Mouse (Mus musculus) thymus, postnatal 14 days (tissue): ENCODE results near the gene Brf1.

ENCODE experiments used
- DNase-seq: peaks from one replicate; pipeline ENCODE4 v3.0.0; 2021

Gene Brf1

DNA sequence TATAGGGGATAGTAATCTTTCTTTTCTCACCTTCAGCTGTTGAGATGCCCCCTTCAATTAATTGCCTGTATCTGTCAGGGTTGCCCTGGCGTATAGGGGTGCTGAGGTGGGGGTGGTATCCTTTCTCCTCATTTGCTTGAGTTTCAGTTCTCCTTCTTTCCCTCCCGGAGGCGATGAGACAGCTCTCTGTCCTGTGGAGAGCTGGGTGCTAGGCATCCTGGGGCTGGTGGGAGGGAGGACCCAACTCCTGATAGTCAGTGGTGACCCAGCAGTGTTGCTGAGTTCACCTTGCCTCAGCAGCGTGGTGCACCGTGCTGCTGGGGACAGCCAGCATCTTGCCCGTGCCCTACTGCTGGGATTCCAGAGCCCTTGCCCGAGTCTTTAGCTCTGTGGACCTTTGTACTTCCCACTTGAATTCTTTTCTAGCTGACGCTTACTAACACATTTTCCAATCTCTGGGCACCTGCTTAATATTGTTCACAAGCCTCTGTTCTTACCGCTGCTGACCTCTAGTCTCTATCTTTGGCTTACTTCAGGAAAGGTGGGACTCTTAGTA lies 17.0 kb upstream of the Brf1 start:
- DNase-seq, result no peak

- no peak for DNase-seq
Measured at GRCm38 (mm10) chr12:113016976-113017375, 16.5 kb upstream of the Brf1 start.

- no peak for DNase-seq
Measured at GRCm38 (mm10) chr12:113015956-113016355, 15.5 kb upstream of the Brf1 start.

DNA sequence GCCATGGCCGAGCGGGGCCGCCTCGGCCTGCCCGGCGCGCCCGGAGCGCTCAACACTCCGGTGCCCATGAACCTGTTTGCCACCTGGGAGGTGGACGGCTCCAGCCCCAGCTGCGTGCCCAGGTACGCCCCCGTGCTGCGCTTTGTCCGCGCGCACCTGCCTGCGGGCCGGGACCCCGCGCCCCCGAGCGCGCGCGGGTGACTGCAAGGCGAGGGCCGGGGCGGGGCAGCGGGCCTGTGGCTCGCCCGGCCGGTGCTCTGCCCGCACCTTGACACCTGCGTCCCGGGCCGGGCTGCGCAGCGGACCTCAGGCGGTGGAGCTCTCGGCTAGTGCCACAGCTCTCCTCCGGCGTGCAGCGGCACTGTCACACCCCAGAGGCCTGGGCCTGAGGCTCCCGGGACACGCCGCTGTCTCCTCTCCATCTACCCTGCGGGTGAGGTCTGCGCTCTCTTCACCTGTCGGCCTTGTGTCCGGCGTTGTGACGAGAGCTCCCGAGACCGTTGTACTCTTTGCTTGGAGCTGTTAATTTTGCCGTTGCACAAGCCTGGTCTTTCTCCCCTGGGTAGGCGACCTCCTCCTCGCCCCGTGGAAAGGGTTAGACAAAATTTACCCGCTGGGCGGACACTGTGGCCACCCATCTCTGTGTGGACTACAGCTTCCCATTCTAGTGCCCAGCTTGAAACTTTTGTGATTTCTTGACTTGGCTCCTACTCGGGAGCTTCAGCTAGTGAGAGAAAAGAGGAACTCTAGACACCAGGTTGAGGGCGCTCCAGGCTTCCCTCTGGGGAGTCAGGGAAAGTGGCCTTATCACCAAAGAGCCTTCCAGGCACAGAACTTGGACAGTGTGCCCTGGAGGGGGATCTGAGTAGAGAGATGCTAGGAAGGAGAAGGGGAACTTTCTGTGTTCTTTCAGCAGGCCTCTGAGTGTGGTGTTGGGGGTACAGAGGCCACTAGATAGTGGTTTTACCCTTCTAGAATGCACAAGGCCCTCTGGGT lies 14.4 kb upstream of the Brf1 start:
- DNase-seq, result peak; percentile 46

DNA sequence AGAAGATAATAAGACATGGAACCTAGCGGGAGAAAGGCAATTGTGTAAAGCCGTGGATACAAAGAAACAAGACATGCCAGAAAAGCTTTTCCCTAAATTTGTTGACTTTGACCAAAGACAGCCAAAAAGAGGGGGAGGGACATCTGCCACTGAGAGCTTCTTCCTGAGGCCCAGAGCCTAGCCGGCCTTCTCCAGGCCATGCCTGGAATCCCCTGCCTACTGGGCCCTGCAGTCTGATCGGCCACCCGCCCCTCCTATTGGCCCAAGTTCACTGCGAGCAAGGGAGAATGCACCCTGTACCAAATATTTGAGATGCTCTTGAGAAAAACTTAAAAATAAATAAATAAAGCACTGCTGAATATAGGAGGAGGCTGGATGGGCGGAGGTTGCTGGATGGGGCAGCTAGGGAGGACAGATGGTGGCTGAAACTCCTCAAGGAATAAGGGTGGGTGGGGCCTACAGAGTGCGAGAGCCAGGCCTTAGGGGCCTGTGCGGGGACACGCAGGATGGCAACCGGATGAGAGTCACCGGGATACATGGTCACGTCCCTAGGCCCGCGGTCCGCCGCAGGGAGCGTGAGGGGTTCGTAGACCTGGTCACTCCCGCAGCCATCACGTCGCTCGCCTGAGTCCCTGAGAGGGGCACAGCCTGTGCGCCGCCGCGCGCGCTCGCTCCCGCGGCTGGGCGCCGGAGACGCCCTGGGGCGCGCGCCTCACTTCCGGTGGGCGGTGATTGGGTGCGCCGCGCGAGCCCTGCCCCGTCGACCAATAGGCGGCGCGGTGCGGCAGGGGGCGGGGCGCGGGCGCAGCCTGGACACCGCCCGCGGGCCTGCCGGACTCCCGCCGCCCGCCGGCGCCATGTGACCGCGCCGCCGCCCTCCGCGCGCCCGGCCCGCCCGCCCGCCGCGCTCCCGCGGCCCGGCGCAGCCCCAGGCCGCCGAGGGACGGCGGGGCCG lies 13.4 kb upstream of the Brf1 start, which contains the start of gene Pacs2:
Pacs2 (plus strand) TSS at position 905 of the 955 bp plus-strand sequence.
- peak; percentile 94 for DNase-seq

DNA sequence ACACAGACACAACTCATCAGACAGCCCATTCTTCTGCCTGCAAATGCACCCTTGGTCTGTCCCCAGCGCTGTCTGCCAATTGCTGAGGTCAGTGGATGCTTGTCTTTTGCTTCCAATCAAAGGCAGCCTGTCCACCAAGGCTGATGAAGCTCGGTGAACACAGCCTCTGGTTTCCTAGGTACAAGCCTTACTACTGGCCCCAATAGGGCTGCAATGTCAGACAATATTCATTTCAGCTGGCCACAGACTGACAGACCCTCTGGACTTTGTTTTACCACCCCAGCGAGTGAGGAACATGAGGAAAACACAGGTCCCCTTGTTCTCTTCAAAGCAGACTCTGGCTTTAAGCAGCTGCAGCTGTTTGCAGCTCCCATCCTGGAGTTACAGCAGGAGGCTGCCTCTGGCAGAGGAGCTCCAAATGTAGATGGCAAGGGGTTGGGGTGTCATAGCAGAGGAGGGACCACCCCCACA lies 12.6 kb upstream of the Brf1 start:
- no peak for DNase-seq

GRCm38 (mm10) chr12:113012443-113012842 lies 11.9 kb upstream of the Brf1 start:
- no peak for DNase-seq

DNA sequence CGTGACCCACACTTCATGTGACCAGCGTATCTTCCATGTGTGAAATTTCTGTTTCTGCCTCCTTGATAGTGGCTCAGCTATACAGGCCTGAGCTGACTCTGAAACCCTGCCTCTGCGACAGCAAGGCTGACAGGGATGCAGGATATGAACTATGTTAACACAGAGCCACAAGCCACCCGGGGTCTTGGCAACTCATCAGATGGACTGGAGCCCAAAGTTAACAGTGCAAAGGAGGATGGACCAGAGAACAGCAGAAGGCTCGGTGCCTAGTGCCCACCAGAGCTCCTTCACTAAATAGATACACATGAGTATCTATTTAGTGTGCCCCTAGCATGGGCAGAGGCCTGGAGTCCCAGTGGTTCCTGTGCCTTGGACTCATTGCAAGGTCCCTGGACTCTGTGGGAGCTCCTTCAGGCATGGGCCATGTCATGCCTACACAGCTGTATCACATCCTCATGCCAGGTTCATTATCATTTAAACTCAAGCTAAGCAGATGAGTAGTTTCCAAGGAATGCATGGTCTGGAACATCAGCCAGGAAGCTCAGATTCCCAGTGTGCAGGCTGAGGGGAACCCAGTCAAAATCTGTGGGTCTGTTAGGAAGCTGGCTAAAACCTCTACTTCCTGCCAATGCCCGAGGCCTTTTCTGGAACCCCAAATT lies 11.3 kb upstream of the Brf1 start:
- DNase-seq, result no peak

GRCm38 (mm10) chr12:113004993-113005392 lies 4.5 kb upstream of the Brf1 start:
- peak; percentile 89 for DNase-seq

- no peak for DNase-seq
Measured at GRCm38 (mm10) chr12:113004011-113004410, 3.5 kb upstream of the Brf1 start.

DNA sequence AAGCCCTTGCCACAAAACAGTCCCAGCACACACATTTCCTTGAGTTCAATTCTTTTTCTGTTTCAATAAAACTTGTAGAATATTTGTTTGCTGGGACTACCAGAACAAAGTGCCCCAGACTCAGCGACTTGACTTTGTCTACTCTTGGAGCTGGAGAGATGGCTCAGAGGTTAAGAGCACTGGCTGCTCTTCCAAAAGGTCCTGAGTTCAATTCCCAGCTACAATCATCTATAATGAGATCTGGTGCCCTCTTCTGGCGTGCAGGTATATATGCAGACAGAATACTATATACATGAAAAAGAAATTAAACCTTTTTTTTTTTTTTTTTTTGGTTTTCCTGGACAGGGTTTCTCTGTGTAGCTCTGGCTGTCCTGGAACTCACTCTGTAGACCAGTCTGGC lies 2.2 kb upstream of the Brf1 start:
- peak; percentile 53 for DNase-seq

DNA sequence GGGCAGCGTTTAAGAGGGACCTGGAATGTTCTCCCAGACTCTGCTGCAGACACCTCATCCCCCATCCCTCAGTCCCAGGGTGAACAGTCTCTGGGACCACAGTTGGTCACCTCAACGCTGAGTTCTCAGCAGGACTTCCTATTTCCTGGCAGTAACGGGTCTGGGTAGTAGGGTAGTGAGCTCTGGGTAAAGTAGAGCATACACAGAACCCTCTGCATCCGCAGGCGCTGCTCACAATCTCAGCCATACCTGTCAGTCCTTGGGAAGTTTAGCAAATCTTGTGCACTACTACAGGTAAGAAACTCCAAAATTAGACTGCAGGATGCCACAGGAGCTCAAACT lies 600 bp upstream of the Brf1 start:
- no peak for DNase-seq

DNA sequence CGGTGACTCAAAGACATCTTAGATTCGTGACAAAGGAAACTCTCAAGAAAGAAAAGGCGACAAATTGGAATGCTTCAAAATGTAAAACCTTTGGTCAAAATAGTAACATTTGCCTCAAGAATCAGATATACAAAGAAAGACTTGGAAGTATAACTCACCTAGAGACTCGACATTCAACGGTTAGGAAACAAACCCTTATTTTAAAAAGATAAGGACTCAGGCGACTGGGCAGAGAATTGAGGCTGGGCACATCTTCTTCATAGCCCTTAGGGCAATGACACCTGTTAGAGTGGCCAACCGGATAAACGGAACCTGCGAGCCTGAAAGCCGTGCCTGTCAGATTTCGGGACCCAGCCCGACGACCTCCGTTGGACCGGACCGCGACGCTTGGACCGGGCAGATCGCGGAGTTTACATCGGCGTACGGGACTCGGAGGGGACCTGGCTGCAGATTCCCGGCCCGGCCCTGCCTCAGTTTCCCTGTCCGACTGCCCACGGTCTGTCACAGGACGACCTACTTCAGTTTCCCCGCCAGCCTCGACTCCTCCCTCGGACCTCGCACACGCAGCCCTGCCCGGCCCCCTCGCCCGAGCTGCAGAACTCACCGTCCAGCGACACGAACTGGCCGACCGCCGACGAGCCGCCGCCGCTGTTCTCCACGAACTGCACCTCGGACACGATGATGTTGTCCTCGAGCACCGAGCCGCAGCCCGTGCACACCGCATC lies 773 bp downstream of the Brf1 start:
- DNase-seq, result no peak

DNA sequence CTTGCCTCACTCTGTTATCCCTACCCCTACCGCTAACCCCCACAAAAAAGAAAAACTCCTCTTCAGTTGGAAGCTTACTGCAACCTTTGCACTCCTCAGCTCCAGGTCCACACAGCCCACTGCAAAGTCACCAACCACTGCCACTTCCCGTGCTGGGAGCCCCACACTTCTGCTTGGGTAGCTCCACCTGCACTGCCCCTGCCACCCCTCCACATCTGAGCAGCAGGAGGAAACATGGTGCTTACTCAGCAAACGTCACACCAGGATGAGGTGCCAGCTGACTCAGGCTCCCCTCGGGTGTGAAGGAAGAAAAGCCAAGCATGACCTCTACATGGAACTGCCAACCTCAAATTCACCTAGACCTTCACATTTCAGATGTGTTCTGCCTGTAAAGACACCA lies 6.4 kb downstream of the Brf1 start:
- DNase-seq, result peak; percentile 85

DNA sequence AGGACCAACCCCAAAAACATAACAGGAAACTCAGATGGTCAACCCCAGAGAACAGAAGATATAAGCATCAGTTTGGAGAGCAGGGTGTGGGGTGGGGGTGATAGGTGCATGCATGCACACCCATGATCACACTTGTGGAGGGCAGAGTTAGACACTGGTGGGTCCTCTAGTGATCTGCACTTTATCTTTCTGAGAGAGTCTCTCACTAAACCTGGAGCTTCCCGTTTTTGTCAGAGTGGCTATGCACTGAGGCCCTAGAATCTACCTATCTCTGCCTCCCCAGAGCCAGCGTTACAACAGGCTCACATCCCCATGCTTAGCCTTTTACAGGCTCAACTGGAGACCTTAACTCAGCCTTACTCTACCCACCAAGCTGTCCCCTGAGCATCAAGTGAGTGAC lies 9.1 kb downstream of the Brf1 start:
- no peak for DNase-seq

- DNase-seq, result no peak
Measured at GRCm38 (mm10) chr12:112990706-112991405, 9.6 kb downstream of the Brf1 start.

GRCm38 (mm10) chr12:112987877-112988276 lies 12.6 kb downstream of the Brf1 start:
- peak; percentile 56 for DNase-seq

DNA sequence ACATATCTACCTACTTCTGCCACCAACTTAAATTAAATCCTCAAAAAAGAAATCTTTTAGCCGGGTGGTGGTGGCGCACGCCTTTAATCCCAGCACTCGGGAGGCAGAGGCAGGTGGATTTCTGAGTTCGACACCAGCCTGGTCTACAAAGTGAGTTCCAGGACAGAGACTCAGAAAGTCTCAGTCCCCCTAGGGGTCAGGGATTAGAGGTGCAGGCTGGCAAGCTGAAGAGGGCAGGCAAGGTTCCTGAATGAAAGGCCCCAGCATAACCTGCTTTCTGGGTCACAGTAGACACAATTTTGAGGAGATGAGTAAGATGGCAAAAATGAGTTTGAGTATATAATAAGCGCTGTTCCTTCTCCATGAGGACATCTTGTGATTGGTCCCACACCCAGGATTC lies 15.2 kb downstream of the Brf1 start:
- peak; percentile 58 for DNase-seq

- DNase-seq, result no peak
Measured at GRCm38 (mm10) chr12:112982031-112982430, 18.5 kb downstream of the Brf1 start.

DNA sequence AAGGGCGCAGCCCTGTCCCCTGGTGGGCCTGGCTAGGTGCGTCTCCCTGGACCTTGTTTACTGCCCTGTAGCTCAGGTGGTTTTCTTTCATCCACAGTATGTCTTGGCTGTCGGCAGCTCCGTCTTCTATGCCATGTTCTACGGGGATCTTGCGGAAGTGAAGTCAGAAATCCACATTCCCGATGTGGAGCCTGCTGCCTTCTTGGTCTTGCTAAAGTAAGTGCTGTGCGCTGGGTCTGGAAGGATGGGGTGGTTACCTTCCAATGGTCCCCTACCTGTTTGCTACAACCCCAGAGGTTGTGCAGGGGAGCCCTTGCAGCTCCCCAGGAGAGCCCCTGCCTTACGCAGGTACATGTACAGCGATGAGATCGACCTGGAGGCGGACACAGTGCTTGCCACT lies 23.3 kb downstream of the Brf1 start:
- no peak for DNase-seq
